Mouse (Mus musculus) inflammation-experienced regulatory T-cells (primary cell): ENCODE data around the gene Kctd3. TPM values are rescaled to one million over a fixed set of nuclear protein-coding genes. Genes with fewer than 3 reads are reported as not detected.

ENCODE experiments used
- polyA plus RNA-seq, 2 experiments: library from polyadenylated mRNA; unstranded; fragments of 100-300 nt; shearing (Covaris generic); gene quantifications; one replicate each; pipeline ENCODE4 v1.2.1; 2017

The Kctd3 gene
- 10 to 100 TPM; 11.9 to 20.2 TPM for polyA plus RNA-seq

GRCm38 (mm10) chr1:189007239-189007979 is at the start of gene Kctd3:
Gene Kctd3, minus strand, starts transcription at chr1:189007841.

